Mouse (Mus musculus) naive thymus-derived CD4-positive, alpha-beta T cell, adult 2 months (primary cell): ENCODE results near the gene 4933424G06Rik.

Experiments
- DNase-seq: peaks from one replicate; pipeline ENCODE4 v3.0.0-alpha.2; 2011; ENCODE audit warnings: low read depth

Gene 4933424G06Rik

GRCm38 (mm10) chr1:36768786-36769185, 58.8 kb downstream of the 4933424G06Rik start:
- no peak for DNase-seq

- no peak for DNase-seq
Measured at GRCm38 (mm10) chr1:36769951-36770350, 60.0 kb downstream of the 4933424G06Rik start.

- DNase-seq: no peak
Measured at GRCm38 (mm10) chr1:36770998-36771397, 61.0 kb downstream of the 4933424G06Rik start.

- DNase-seq: no peak
Measured at GRCm38 (mm10) chr1:36772198-36772934, 62.4 kb downstream of the 4933424G06Rik start.

- DNase-seq: no peak
Measured at GRCm38 (mm10) chr1:36780793-36781192, 70.8 kb downstream of the 4933424G06Rik start.

GRCm38 (mm10) chr1:36782476-36782875, 72.5 kb downstream of the 4933424G06Rik start:
- no peak for DNase-seq

- DNase-seq: peak; percentile 84
Measured at GRCm38 (mm10) chr1:36784365-36785134, 74.6 kb downstream of the 4933424G06Rik start.

- peak; percentile 37 for DNase-seq
Measured at GRCm38 (mm10) chr1:36785238-36785641, 75.3 kb downstream of the 4933424G06Rik start.

GRCm38 (mm10) chr1:36786377-36786776, 76.4 kb downstream of the 4933424G06Rik start:
- peak; percentile 56 for DNase-seq

- DNase-seq: no peak
Measured at GRCm38 (mm10) chr1:36789416-36789815, 79.5 kb downstream of the 4933424G06Rik start.

- no peak for DNase-seq
Measured at GRCm38 (mm10) chr1:36796711-36797110, 86.8 kb downstream of the 4933424G06Rik start.

GRCm38 (mm10) chr1:36797481-36797880, 87.5 kb downstream of the 4933424G06Rik start:
- DNase-seq: peak; percentile 86

- no peak for DNase-seq
Measured at GRCm38 (mm10) chr1:36800379-36801011, 90.5 kb downstream of the 4933424G06Rik start.

- no peak for DNase-seq
Measured at GRCm38 (mm10) chr1:36804259-36804658, 94.3 kb downstream of the 4933424G06Rik start.

- no peak for DNase-seq
Measured at GRCm38 (mm10) chr1:36804833-36805232, 94.9 kb downstream of the 4933424G06Rik start.

- no peak for DNase-seq
Measured at GRCm38 (mm10) chr1:36806181-36806905, 96.4 kb downstream of the 4933424G06Rik start.

- no peak for DNase-seq
Measured at GRCm38 (mm10) chr1:36807086-36807485, 97.1 kb downstream of the 4933424G06Rik start.
